Mouse (Mus musculus) intestine, embryonic 14.5 days (tissue): ENCODE results near the gene Nme7. TPM values are rescaled to one million over a fixed set of nuclear protein-coding genes. Genes with fewer than 3 reads are reported as not detected.
A peak's percentile ranks its signal among the peaks of the same experiment; 100 is the strongest.

Experiments used
- ATAC-seq: fragments of 200-750 bp; cut with Nextera tagmentation; replicated peaks from 2 replicates; pipeline ENCODE4 v1.8.0; 2017; ENCODE audit warnings: low read depth, moderate number of reproducible peaks, moderate TSS enrichment, moderate library complexity; ENCODE audit not compliant: low FRiP score, low TSS enrichment
- DNase-seq: peaks from one replicate; pipeline ENCODE4 v3.0.0-alpha.2; 2018; ENCODE audit warnings: low spot score
- H3K27ac ChIP-seq: fragments of 300-500 bp; sonication (generic); 2 replicates; pipeline ENCODE4 v1.5.1; 2014; ENCODE audit warnings: low read depth, mild to moderate bottlenecking, control low read depth
- H3K27me3 ChIP-seq: fragments of 300-500 bp; sonication (generic); replicated peaks from 2 replicates; pipeline ENCODE4 v1.6.1; 2014; ENCODE audit warnings: low read length, control low read depth; ENCODE audit not compliant: control insufficient read depth, insufficient read depth
- H3K36me3 ChIP-seq: fragments of 300-500 bp; sonication (generic); 2 replicates; pipeline ENCODE4 v1.6.1; 2014; ENCODE audit warnings: low read length, control low read depth; ENCODE audit not compliant: control insufficient read depth, insufficient read depth
- H3K4me1 ChIP-seq: fragments of 300-500 bp; sonication (generic); replicated peaks from 2 replicates; pipeline ENCODE4 v1.6.1; 2014; ENCODE audit warnings: low read length, control low read depth, mixed read lengths; ENCODE audit not compliant: control insufficient read depth, insufficient read depth
- H3K4me2 ChIP-seq: fragments of 300-500 bp; sonication (generic); 2 replicates; pipeline ENCODE4 v1.6.1; 2014; ENCODE audit warnings: low read length
- H3K4me3 ChIP-seq: fragments of 300-500 bp; sonication (generic); 2 replicates; pipeline ENCODE4 v1.5.1; 2014; ENCODE audit warnings: low read depth, low read length, control low read depth, mixed read lengths
- H3K9ac ChIP-seq: fragments of 300-500 bp; sonication (generic); 2 replicates; pipeline ENCODE4 v1.6.1; 2014; ENCODE audit warnings: mild to moderate bottlenecking, low read length
- H3K9me3 ChIP-seq: fragments of 300-500 bp; sonication (generic); 2 replicates; pipeline ENCODE4 v1.6.1; 2016; ENCODE audit warnings: low read length, control low read depth; ENCODE audit not compliant: control insufficient read depth
- WGBS: fragments of 180-500 bp; shearing (Covaris S2); extraction: QIAGEN DNeasy Blood & Tissue Kit; methylation state at CpG from one replicate; pipeline ENCODE4 v1.1.7; 2014; 5-methylcytosine and 5-hydroxymethylcytosine counted together
- polyA plus RNA-seq: library from polyadenylated mRNA; unstranded; fragments of >200 nt; fragmentation: Nextera tagmentation; extraction: Ambion mirVana; gene quantifications from 2 replicates; pipeline ENCODE4 v1.2.1, GENCODE M21; 2014

Gene Nme7
- polyA plus RNA-seq, 1 experiment from 2014 or later: 34.5 TPM

- Histone ChIP-seq H3K9ac (no peak overlapping the region), H3K9me3 (no peaks in the 10 kb centered on the region), H3K27me3 (no peaks in the 10 kb centered on the region), H3K27ac (no peak overlapping the region), H3K4me3 (no peak overlapping the region), H3K36me3 (no peaks in the 10 kb centered on the region), H3K4me1 (peaks cover 25% of the 10 kb centered on the region), H3K4me2 (no peak overlapping the region)
- 62% methylated on average over 8 of the region's 8 CpGs for WGBS
- ATAC-seq: no peak
- DNase-seq: no peak
Measured at GRCm38 (mm10) chr1:164322987-164323650, 19.2 kb downstream of the Nme7 start.

DNA sequence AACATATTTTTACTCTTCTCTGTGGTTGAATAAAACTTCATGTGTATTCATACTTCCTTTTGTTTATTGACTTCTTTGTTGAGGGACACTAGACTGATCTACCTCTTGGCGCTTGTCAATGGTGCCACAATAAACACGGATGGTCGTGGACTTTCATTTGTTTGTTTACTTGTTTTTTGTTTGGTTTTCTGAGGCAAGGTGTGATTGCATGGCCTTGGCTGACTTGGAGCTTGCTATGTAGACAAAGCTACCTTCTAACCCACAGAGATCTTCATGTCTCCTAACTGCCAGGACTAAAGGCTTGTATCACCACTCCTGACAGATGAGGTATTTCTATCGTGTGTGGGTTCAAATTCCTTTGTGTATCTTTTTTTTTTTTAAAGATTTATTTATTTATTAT lies 20.3 kb downstream of the Nme7 start:
- no peak overlapping the region for H3K9ac ChIP-seq
- peaks cover 27% of the 10 kb centered on the region for H3K4me1 ChIP-seq
- DNase-seq (no peak), ATAC-seq (no peak)
- H3K4me3 ChIP-seq: no peak overlapping the region
- no peaks in the 10 kb centered on the region for H3K27me3 ChIP-seq
- no peak overlapping the region for H3K27ac ChIP-seq
- H3K9me3 ChIP-seq: no peaks in the 10 kb centered on the region
- H3K36me3 ChIP-seq: no peaks in the 10 kb centered on the region
- H3K4me2 ChIP-seq: no peak overlapping the region
- WGBS: 87% methylated on average over 4 of the region's 4 CpGs

GRCm38 (mm10) chr1:164324878-164325277 lies 21.0 kb downstream of the Nme7 start:
- DNase-seq (no peak), ATAC-seq (no peak)
- Histone ChIP-seq H3K4me2 (no peak overlapping the region), H3K4me1 (peaks cover 22% of the 10 kb centered on the region; the same call in 1 of the 2 replicates), H3K9me3 (no peaks in the 10 kb centered on the region), H3K27me3 (no peaks in the 10 kb centered on the region), H3K36me3 (no peaks in the 10 kb centered on the region), H3K9ac (no peak overlapping the region), H3K4me3 (no peak overlapping the region), H3K27ac (no peak overlapping the region)
- 77% methylated on average over 2 of the region's 2 CpGs for WGBS

GRCm38 (mm10) chr1:164326600-164327155 lies 22.8 kb downstream of the Nme7 start:
- WGBS: 41% methylated on average over 6 of the region's 6 CpGs
- no peak overlapping the region for H3K9ac ChIP-seq
- no peak for DNase-seq
- H3K4me1 ChIP-seq: peaks cover 14% of the 10 kb centered on the region; the same call in 1 of the 2 replicates
- ATAC-seq: peak; percentile 50; the same call in 1 of the 2 replicates
- no peak overlapping the region for H3K27ac ChIP-seq
- H3K36me3 ChIP-seq: 0 out of 2 replicates have a peak, but pooled peaks cover 6% of the 10 kb centered on the region
- no peak overlapping the region for H3K4me2 ChIP-seq
- H3K9me3 ChIP-seq: no peaks in the 10 kb centered on the region
- H3K27me3 ChIP-seq: no peaks in the 10 kb centered on the region
- H3K4me3 ChIP-seq: no peak overlapping the region

DNA sequence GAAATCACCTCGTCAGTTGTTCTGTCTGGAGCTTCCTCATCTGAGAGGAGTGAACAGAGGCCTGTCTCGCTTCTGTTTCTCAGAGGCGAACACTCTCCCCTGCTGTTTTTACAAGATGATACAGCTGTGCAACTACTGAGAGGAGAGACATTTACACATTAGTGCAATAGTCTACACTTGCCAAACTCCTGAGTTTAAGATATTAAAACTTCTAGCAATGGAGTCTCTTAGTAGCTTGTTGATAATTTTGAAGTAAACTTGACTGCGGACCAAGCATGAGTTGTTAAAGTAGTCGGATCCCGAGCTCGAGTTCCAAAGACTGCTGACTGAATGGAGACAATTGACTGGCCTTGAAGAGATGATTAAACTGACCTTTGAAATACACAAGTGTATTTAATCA lies 23.8 kb downstream of the Nme7 start:
- Histone ChIP-seq H3K9ac (no peak overlapping the region), H3K9me3 (no peaks in the 10 kb centered on the region), H3K4me1 (peaks cover 14% of the 10 kb centered on the region; the same call in 1 of the 2 replicates), H3K4me3 (no peak overlapping the region), H3K4me2 (no peak overlapping the region), H3K27me3 (no peaks in the 10 kb centered on the region), H3K36me3 (0 out of 2 replicates have a peak, but pooled peaks cover 6% of the 10 kb centered on the region), H3K27ac (no peak overlapping the region)
- WGBS: 61% methylated on average over 7 of the region's 7 CpGs
- no peak for ATAC-seq
- no peak for DNase-seq

DNA sequence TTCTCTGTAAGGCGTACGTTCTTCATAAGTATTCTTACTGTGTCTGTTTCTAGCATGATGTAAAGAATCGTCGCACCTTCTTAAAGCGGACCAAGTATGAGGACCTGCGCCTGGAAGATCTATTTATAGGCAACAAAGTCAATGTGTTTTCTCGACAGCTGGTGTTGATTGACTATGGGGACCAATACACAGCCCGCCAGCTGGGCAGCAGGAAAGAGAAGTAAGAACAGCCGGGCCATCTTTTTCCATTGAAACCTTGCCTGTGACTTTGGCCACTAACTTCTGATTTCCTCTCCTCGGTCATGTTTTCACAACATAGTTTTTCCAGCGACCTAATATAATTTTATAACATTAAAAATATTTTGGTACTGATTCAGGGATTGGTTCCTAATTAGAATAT lies 28.6 kb downstream of the Nme7 start:
- WGBS: 87% methylated on average over 11 of the region's 11 CpGs
- no peaks in the 10 kb centered on the region for H3K27me3 ChIP-seq

DNA sequence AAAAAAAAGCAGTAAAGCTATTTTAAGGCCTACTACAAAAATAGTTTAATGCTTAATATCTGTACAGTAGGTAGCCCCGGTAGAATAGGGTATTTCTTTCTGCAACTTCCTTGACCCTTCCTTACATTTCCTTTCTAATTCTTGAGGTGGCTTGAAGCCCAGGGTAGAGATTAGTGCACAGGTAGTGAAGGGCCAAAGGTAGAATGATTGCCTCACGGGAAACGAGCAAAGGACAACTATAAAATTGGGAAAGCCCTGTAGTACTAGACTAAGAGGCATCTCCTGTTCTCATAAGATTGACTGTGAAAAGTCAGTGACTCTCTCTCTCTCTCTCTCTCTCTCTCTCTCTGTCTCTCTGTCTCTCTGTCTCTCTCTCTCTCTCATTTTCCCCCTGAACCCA lies 31.5 kb downstream of the Nme7 start:
- no peak overlapping the region for H3K27ac ChIP-seq
- DNase-seq: no peak
- no peak overlapping the region for H3K4me3 ChIP-seq
- no peaks in the 10 kb centered on the region for H3K27me3 ChIP-seq
- no peak overlapping the region for H3K4me2 ChIP-seq
- H3K9ac ChIP-seq: no peak overlapping the region
- no peaks in the 10 kb centered on the region for H3K9me3 ChIP-seq
- peaks cover 16% of the 10 kb centered on the region for H3K36me3 ChIP-seq
- WGBS: 85% methylated on average over 3 of the region's 3 CpGs
- no peaks in the 10 kb centered on the region for H3K4me1 ChIP-seq
- no peak for ATAC-seq

More for the DNA sequence above, 28.6 kb downstream of the Nme7 start:
- Histone ChIP-seq H3K9me3 (no peaks in the 10 kb centered on the region), H3K4me2 (no peak overlapping the region), H3K4me1 (0 out of 2 replicates have a peak, but pooled peaks cover 4% of the 10 kb centered on the region), H3K36me3 (peaks cover 16% of the 10 kb centered on the region), H3K9ac (no peak overlapping the region), H3K4me3 (no peak overlapping the region), H3K27ac (no peak overlapping the region)
- ATAC-seq: no peak
- no peak for DNase-seq

GRCm38 (mm10) chr1:164335846-164336245 lies 31.9 kb downstream of the Nme7 start:
- WGBS: 88% methylated on average over 4 of the region's 4 CpGs
- no peak overlapping the region for H3K4me3 ChIP-seq
- ATAC-seq: no peak

DNA sequence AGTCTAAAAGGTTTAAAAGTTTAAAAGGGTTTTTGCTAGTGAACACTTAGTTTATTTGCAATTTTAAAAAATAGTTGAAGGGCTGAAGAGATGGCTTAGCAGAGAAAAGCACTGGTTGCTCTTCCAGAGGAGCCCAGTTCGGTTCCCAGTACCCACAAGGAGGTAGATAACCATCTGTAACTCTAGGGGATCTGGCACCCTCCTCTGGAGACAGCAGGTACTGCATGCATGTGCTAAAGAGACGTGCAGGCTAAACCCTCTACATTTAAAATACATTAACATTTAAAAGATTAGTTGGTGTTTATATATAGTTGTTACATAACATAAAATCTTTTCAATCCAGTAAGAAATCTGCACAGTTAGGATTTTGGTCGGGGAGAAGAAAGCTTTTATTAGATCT lies 38.2 kb downstream of the Nme7 start:
- 86% methylated on average over 3 of the region's 3 CpGs for WGBS

More at GRCm38 (mm10) chr1:164335846-164336245, 31.9 kb downstream of the Nme7 start:
- H3K9me3 ChIP-seq: no peaks in the 10 kb centered on the region
- H3K4me2 ChIP-seq: no peak overlapping the region
- no peaks in the 10 kb centered on the region for H3K27me3 ChIP-seq
- no peaks in the 10 kb centered on the region for H3K4me1 ChIP-seq
- peaks cover 12% of the 10 kb centered on the region for H3K36me3 ChIP-seq
- H3K9ac ChIP-seq: no peak overlapping the region
- H3K27ac ChIP-seq: no peak overlapping the region
- no peak for DNase-seq

More for the DNA sequence above, 38.2 kb downstream of the Nme7 start:
- no peak overlapping the region for H3K4me3 ChIP-seq
- H3K27ac ChIP-seq: no peak overlapping the region
- H3K9me3 ChIP-seq: no peaks in the 10 kb centered on the region; the same call in 1 of the 2 replicates
- no peak for DNase-seq
- ATAC-seq: no peak
- H3K9ac ChIP-seq: no peak overlapping the region
- no peaks in the 10 kb centered on the region for H3K4me1 ChIP-seq
- H3K36me3 ChIP-seq: peaks cover 11% of the 10 kb centered on the region; the same call in 1 of the 2 replicates
- no peaks in the 10 kb centered on the region for H3K27me3 ChIP-seq
- no peak overlapping the region for H3K4me2 ChIP-seq
